Mouse (Mus musculus) E14TG2a.4 (cell line): Measurements from ENCODE around the gene Espnl.

Experiments used
- CTCF ChIP-seq: conservative IDR thresholded peaks from 2 replicates; pipeline ENCODE4 v1.5.1; 2014; ENCODE audit warnings: low read length
- POU5F1 ChIP-seq: IDR thresholded peaks from 2 replicates; pipeline ENCODE4 v1.6.1; 2014; ENCODE audit warnings: low read length, borderline replicate concordance

DNA sequence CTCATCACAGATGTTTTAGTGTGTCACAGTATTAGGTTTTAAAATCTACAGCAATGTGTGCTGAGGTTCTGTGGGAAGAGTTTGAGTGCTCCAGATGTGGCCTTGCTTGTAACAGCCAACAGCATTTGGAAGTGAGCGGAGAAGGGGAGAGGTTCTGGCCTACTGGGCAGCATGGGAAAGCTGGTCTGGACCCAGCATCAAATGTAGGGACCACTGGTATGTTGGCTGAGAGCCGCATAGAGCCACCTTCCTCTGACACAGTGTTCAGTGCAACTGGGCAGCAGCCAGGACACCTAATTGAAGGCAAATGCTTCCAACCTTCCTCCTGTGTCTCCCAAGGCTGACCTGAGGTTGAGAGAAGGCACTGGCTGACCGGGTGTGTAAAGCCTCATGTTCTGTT is 19.9 kb upstream of the Espnl start:
- TF ChIP-seq CTCF (no peak), POU5F1 (no peak)
